Mouse (Mus musculus): ENCODE data around the gene Vmn1r7. TPM values are rescaled to one million over a fixed set of nuclear protein-coding genes. Genes with fewer than 3 reads are reported as not detected.

Gene Vmn1r7
- polyA plus RNA-seq (2012; rRNA removed), result not detected in 2 replicates

DNA sequence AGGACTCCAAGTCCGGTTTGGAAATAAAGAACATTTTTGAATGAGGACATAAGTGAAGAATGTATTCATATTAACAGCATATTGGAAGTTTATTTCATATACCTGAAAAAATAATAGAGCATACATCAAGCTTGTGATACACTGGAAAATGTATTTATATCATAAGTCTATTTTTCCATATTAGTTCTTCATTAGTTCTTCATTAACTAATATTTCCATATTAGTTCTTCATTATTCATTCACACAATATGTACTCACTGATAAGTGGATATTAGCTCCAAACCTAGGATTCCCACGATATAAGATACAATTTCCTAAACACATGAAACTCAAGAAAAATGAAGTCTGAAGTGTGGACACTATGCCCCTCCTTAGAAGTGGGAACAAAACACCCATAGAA, at the start of gene Vmn1r7:
TSS of gene Vmn1r7 (minus strand) at position 101 of the 400 bp plus-strand sequence.

DNA sequence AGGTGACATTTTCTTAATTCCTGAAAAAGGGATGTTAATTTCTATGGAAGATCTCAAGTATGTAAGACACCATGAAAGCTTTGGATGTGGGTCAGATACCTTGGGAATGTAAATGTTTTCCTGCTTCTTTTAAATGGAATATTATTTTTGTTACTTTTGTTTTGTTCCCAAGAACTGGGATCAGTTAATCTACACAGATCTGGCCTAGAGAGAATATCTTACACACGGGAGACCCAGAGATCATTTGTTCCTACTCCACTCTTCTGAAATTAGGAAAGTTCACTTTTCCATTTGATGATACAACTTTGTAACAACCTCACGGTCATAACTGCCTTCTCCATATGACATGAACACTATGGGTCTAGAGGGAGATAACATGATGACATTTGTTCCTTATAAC, 41.4 kb upstream of the Vmn1r7 start, which contains the start of gene Vmn1r9:
TSS of gene Vmn1r9 (plus strand) at position 301 of the 400 bp plus-strand sequence.

DNA sequence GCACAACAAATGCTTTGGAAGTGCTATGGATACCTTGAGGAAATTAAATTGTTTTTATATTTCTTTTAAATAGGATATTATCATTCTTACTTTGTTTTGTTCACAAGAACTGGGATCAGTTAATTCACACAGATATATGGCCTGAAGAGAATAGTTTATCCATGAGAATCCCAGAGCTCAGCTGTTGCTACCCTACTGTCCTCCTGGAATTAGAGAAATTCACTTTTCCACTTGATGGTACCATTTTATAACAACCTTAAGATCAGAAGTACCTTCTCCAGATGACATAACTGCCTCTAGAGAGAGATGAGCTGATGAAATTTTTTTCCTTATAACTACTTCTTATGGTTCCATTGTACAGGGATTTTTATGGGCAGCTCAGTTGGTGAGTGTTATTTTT, 6.9 kb upstream of the Vmn1r7 start, which contains the start of gene Vmn1r8:
TSS of gene Vmn1r8 (plus strand) at position 301 of the 400 bp plus-strand sequence.

DNA sequence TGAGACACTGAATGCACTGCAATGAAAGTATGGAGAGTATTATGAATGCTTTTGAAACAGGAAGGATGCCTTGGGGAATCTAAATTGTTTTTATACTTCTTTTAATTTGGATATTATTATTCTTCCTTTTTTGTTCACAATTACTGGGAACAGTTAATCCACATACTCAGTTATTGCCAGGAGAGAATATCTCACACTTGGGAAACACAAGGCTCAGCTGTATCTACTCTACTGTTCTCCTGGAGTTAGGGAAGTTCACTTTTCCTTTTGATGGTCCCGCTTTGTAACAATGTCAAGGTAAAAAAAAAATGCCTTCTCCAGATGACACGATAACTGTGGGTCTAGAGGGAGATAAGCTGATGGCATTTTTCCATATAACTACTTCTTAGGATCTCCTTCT, 28.2 kb downstream of the Vmn1r7 start, which contains the start of gene Vmn1r6:
TSS of gene Vmn1r6 (plus strand) at position 301 of the 400 bp plus-strand sequence.

Other genes starting within 250 kb of the Vmn1r7 start
- 27.7 and 36.0 TPM in 2 replicates for gene Kbtbd2, start 227.5 kb downstream of the Vmn1r7 start, polyA plus RNA-seq (2012; rRNA removed)
- gene Fkbp9, start 193.3 kb downstream of the Vmn1r7 start, polyA plus RNA-seq (2012; rRNA removed), result 61.5 and 78.9 TPM in 2 replicates
- 27.7 and 40.0 TPM in 2 replicates for gene Nt5c3, start 101.4 kb downstream of the Vmn1r7 start, polyA plus RNA-seq (2012; rRNA removed)
- 0.36 and 0.39 TPM in 2 replicates for gene Vmn1r4, start 101.3 kb downstream of the Vmn1r7 start, polyA plus RNA-seq (2012; rRNA removed)
- gene Vmn1r5, start 55.1 kb downstream of the Vmn1r7 start, polyA plus RNA-seq (2012; rRNA removed), result not detected in 2 replicates
- not detected in 2 replicates for gene Vmn1r6, start 28.1 kb downstream of the Vmn1r7 start, polyA plus RNA-seq (2012; rRNA removed)
- not detected in 2 replicates for gene Vmn1r8, start 7.0 kb upstream of the Vmn1r7 start, polyA plus RNA-seq (2012; rRNA removed)
- gene Vmn1r9, start 41.5 kb upstream of the Vmn1r7 start, polyA plus RNA-seq (2012; rRNA removed), result not detected in 2 replicates
- not detected in 2 replicates for gene Vmn1r10, start 84.1 kb upstream of the Vmn1r7 start, polyA plus RNA-seq (2012; rRNA removed)
- gene Vmn1r11, start 108.1 kb upstream of the Vmn1r7 start, polyA plus RNA-seq (2012; rRNA removed), result not detected in 2 replicates
- not detected in 2 replicates for gene Vmn1r12, start 131.6 kb upstream of the Vmn1r7 start, polyA plus RNA-seq (2012; rRNA removed)
- 0.01 TPM in 1 of 2 replicates, not detected in the other for gene Vmn1r13, start 178.0 kb upstream of the Vmn1r7 start, polyA plus RNA-seq (2012; rRNA removed)
- gene Vmn1r14, start 206.4 kb upstream of the Vmn1r7 start, polyA plus RNA-seq (2012; rRNA removed), result not detected in 2 replicates
- not detected in 2 replicates for gene Vmn1r15, start 232.6 kb upstream of the Vmn1r7 start, polyA plus RNA-seq (2012; rRNA removed)